ENCODE assay signal across 9 mouse cellular contexts in genomic region chr6:17834493-17834892, GRCm38 (mm10).
DNase-seq lines count a peak whose midpoint lies in the region; TF ChIP-seq lines count a peak whose summit lies in the region.
"Had no signal": no experiment of that assay in that cellular context is flagged by ENCODE, and none has a peak within 500 bp of the region (broad histone marks: within the 10 kb centered on the region; RNA-seq: fewer than 3 reads in every experiment).

No protein-coding gene starts in this region.

- 40% methylated on average over 7 of the region's 7 CpGs for WGBS in heart, embryonic 10.5 days

- peaks cover 9% of the 10 kb centered on the region for H3K36me3 ChIP-seq in heart, embryonic 10.5 days
- no peaks in the 10 kb centered on the region for H3K36me3 ChIP-seq in ES-Bruce4 (ENCODE audit: control insufficient read depth, insufficient read depth, low read length, poor library complexity, severe bottlenecking)
- H3K36me3 ChIP-seq: liver, embryonic 15.5 days had no signal

- TF ChIP-seq CTCF in ES-Bruce4 (IDR thresholded peaks at IDR 0.05; ENCODE audit: low read depth, low read length) = peak; percentile 9

- no peaks in the 10 kb centered on the region for H3K4me1 ChIP-seq in heart, embryonic 10.5 days
- no peaks in the 10 kb centered on the region for H3K4me1 ChIP-seq in ES-Bruce4 (ENCODE audit: control insufficient read depth, insufficient read depth, low read length)

- no peak overlapping the region for H3K4me3 ChIP-seq in heart, embryonic 10.5 days
- H3K4me3 ChIP-seq in ES-Bruce4 (ENCODE audit: low read depth, low read length) = no peak overlapping the region
- H3K4me3 ChIP-seq: liver, embryonic 15.5 days had no signal

- H3K27me3 ChIP-seq in heart, embryonic 10.5 days (ENCODE audit: insufficient read depth, poor library complexity, severe bottlenecking) = no peaks in the 10 kb centered on the region
- H3K27me3 ChIP-seq in ES-Bruce4 (ENCODE audit: control insufficient read depth, insufficient read depth, low read length, poor library complexity, severe bottlenecking) = no peaks in the 10 kb centered on the region
- H3K27me3 ChIP-seq: liver, embryonic 15.5 days had no signal

- TF ChIP-seq POLR2A in ES-Bruce4 (IDR thresholded peaks at IDR 0.05; ENCODE audit: insufficient read depth, low read length) = no peak

- 0 out of 2 replicates have a peak, but pooled peaks cover 3% of the 10 kb centered on the region for H3K9me3 ChIP-seq in heart, embryonic 10.5 days
- H3K9me3 ChIP-seq in ES-Bruce4 (replicated peaks; ENCODE audit: control insufficient read depth, insufficient read depth, low read length, poor library complexity, severe bottlenecking) = peaks cover 4% of the 10 kb centered on the region; the same call in 1 of the 2 replicates
- H3K9me3 ChIP-seq: liver, embryonic 15.5 days had no signal

- no peak overlapping the region for H3K9ac ChIP-seq in ES-Bruce4 (ENCODE audit: low read depth, poor library complexity, severe bottlenecking)
- H3K9ac ChIP-seq: liver, embryonic 15.5 days had no signal

- no peak for TF ChIP-seq EP300 in ES-Bruce4 (IDR thresholded peaks at IDR 0.05; ENCODE audit: insufficient read depth, low read depth, low read length)

- H3K27ac ChIP-seq in heart, embryonic 10.5 days = no peak overlapping the region
- no peak overlapping the region for H3K27ac ChIP-seq in ES-Bruce4 (ENCODE audit: insufficient read depth, low read length)
- H3K27ac ChIP-seq: liver, embryonic 15.5 days had no signal

- DNase-seq in heart, adult 18-20 months = peak; percentile 53 to 93
- no peak for DNase-seq in heart, embryonic 10.5 days (ENCODE audit: low spot score)
- peak; percentile 79 for DNase-seq in c-Kit-positive CD71-positive TER-119-negative erythroid progenitor cells, embryonic 14.5 days (ENCODE audit: low read depth)
- DNase-seq in frontal cortex, postnatal 25 days (ENCODE audit: low spot score in 2 of 2) = peak; percentile 39 to 67
- DNase-seq in layer of hippocampus, adult 18-20 months (ENCODE audit: low spot score in 2 of 2) = peak; percentile 54 to 78
- DNase-seq in lung, postnatal 14 days = peak; percentile 82
- peak; percentile 66 to 87 for DNase-seq in spleen, postnatal 10 days (ENCODE audit: low spot score in 2 of 2)
